Mouse (Mus musculus): ENCODE data around the gene Rab12.

DNA sequence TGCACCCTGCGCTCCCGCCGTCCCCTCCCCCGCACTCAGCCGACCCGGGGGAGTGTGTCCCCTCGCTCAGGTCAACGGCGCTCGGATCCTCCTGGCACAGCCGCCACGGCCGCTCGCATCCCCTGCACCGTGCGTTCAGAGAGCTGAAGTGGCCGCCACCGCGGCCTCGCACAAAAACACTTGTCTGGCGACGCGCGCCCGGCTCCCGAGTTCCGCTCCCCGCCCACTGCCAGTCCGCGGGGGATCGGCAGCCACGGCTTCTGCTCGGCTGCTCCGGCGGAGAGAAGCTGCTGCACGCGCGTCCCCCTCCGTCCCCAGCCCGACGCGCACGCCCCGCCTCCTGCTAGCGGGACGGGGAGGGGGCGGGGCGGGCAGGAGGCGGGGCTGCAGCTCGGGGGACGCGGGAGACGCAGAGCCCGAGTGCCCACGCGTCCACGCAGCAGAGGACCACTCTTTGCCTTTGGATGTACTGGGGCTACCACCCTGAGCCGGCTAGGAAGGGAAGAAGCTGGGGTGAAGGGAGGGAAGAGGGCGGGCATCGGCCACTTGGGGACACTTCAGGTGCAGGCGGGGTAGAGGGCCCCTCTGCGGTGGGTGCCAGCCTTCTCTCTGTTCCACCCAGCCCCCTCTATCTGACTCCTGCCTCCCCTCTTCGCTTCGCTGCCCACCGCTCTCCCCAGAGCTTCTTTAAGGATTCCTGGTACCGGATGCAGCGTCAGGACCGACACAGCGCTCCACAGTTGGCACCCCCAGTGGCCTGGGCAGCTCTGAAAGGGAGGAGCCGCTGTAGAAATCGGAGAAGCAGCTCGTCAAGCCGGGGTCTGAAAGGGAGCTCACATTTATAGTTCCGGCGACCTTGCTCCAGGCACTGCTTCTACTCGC, 69.8 kb downstream of the Rab12 start, which contains the start of gene Mtcl1:
- TF ChIP-seq CHD2 (IDR thresholded peaks at IDR 0.05; ENCODE audit: low read depth, low read length) (no peak), MAFK (IDR thresholded peaks at IDR 0.05; ENCODE audit: insufficient read depth, low read depth, low read length) (no peak), ZC3H11A (IDR thresholded peaks at IDR 0.05; ENCODE audit: borderline replicate concordance, low read depth, low read length) (no peak), ZNF384 (IDR thresholded peaks at IDR 0.05; ENCODE audit: low read depth, low read length) (no peak), HCFC1 (IDR thresholded peaks at IDR 0.05; ENCODE audit: borderline replicate concordance, insufficient read depth, low read length) (no peak; the same call in 1 of the 2 replicates)
